In the genomic region with DNA sequence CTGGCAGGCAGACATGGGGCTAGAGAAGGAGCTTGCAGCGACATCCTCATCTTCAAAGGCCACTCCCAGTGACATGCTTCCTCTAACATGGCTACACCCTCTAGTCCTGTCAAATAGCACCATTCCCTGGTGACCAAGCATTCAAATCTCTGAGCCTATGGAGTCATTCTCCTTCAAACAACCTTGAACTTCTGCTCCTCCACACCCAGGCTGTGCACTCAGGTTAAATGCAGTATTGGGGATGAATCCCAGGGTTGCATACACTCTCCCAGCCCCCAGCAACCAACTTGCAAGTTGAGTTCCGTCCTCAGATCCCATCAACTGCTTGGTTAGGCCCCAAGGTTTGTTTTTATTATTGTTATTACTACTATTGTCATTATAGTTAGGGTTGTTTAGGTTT, we compare ENCODE assay signal across 18 mouse cellular contexts.
"Had no signal": no experiment of that assay in that cellular context is flagged by ENCODE, and none has a peak within 500 bp of the region (broad histone marks: within the 10 kb centered on the region; RNA-seq: fewer than 3 reads in every experiment).

No protein-coding gene starts in this region.

- H3K27ac ChIP-seq: midbrain, embryonic 10.5 days; midbrain, embryonic 12.5 days; neural tube, embryonic 13.5 days; neural tube, embryonic 15.5 days had no signal

- H3K36me3 ChIP-seq: midbrain, embryonic 10.5 days; midbrain, embryonic 12.5 days; neural tube, embryonic 13.5 days; neural tube, embryonic 15.5 days had no signal

- DNase-seq: lung, embryonic 14.5 days; lung, postnatal 10 days; lung, postnatal 4 days; midbrain, embryonic 14.5 days; retina, postnatal 1 day; right cerebral cortex, adult 18-20 months; right cerebral cortex, postnatal 25 days; right cerebral cortex, postnatal 4 days; spleen, adult 18-20 months; thymus, adult 18-20 months; thymus, postnatal 14 days; thymus, postnatal 36 days had no signal

- H3K9ac ChIP-seq: lung, embryonic 14.5 days; midbrain, embryonic 12.5 days; neural tube, embryonic 13.5 days; neural tube, embryonic 15.5 days had no signal

- H3K27me3 ChIP-seq: neural tube, embryonic 13.5 days; neural tube, embryonic 15.5 days had no signal

- ATAC-seq: midbrain, embryonic 16.5 days had no signal

- H3K9me3 ChIP-seq: midbrain, embryonic 10.5 days; midbrain, embryonic 12.5 days; neural tube, embryonic 15.5 days had no signal

- H3K4me3 ChIP-seq: midbrain, embryonic 10.5 days; midbrain, embryonic 12.5 days; myocyte; neural tube, embryonic 13.5 days; neural tube, embryonic 15.5 days had no signal

- H3K4me2 ChIP-seq: lung, embryonic 14.5 days; midbrain, embryonic 12.5 days; neural tube, embryonic 13.5 days; neural tube, embryonic 15.5 days had no signal
